Mouse (Mus musculus): ENCODE measurements at regions not wholly inside any gene's neighbourhood (a gene's known extent, or its start where the extent isn't known, plus 50 kb on each side); places are given as distances from the start of the nearest gene placed in this dataset. TPM values are rescaled to one million over a fixed set of nuclear protein-coding genes. Genes with fewer than 3 reads are reported as not detected.

DNA sequence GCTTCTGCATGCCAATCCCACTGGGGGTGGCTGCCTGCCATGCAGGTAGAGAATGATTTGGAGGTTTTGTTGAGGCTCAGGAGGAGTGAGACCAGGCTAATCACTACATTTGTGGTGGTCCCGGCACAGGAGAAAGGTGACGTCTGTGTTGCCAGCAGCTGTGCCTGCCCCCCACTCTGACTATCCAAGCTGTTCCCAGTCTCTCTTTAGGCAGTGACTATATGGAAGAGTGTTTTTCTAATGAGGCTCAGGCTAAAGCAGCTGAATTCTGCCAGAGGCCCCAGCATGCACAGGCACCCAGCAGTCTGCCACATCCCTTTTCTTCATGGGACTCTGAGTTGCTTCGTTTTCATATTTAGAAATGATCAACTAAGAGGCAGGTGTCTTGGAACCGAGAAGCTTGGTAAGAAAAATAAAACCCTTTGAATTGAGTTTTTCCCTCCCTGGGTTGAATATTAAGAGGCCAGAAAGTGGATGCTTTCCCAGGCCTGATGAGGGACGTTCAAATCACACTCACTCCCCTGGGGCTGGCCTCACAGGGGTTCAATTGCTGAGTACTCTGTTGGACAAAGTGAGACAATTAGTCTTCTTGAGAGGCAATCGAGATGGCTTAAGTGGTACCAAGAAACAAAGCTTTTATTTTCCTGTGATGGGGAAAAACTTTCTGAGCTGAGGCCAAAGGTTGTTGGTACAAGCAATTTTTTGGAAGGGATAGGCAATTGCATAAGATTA, 82.5 kb upstream of the Dab1 start:
- peak; percentile 53; the same call in 1 of the 2 replicates for ATAC-seq (replicated peaks)
- WGBS: 7% methylated on average over 6 of the region's 6 CpGs
- Histone ChIP-seq H3K27me3 (no peaks in the 10 kb centered on the region), H3K36me3 (no peaks in the 10 kb centered on the region), H3K27ac (replicated peaks) (peak overlapping the region; percentile 50), H3K9me3 (no peaks in the 10 kb centered on the region), H3K4me2 (replicated peaks) (no peak overlapping the region), H3K4me3 (no peak overlapping the region), H3K4me1 (peaks cover 13% of the 10 kb centered on the region), H3K9ac (replicated peaks) (no peak overlapping the region)

DNA sequence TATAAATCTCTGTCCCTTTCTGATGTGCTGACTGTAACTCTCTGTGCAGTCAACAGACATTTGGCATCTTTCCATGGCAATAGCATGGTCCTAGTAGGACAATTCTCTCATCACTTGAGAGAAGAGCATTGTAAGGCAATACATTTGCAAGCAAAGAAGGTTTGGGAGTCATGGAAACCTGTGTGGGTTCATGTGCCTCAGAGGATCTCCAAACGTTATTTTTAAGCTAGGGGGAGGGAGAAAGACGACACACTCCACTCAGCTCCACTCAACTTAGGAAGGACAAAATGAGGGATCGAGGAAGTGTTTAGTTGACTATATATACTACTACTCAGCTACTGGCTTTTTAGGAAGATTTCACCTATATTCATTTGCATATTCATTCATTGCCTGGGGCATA, 78.2 kb upstream of the Dab1 start:
- H3K9ac ChIP-seq (replicated peaks): no peak overlapping the region
- no peaks in the 10 kb centered on the region for H3K9me3 ChIP-seq
- H3K4me2 ChIP-seq (replicated peaks): no peak overlapping the region
- H3K27me3 ChIP-seq: no peaks in the 10 kb centered on the region
- WGBS: 79% methylated on average over 3 of the region's 3 CpGs
- ATAC-seq (replicated peaks): no peak
- peaks cover 13% of the 10 kb centered on the region for H3K4me1 ChIP-seq
- H3K4me3 ChIP-seq: no peak overlapping the region
- H3K36me3 ChIP-seq: no peaks in the 10 kb centered on the region
- no peak overlapping the region for H3K27ac ChIP-seq (replicated peaks)

DNA sequence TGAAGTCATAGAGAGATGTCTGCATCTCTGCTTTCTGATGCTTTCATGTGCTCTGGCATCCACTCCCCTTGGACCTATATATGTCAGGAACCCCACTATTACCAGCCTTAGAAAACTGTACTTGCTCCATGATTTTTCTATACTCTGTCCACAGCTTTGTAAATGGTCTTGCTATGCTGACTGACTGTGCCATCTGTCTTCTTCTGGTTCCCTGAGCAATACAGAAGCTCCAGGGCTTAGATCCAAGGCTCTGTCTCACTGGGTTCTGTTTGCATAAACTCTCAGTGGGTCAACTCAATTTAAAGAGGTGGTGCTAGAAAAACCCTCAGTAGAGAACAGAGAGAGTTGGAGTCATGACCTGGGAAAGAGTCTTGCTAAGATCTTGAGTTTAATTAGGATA, 71.9 kb upstream of the Dab1 start:
- ATAC-seq (replicated peaks): no peak
- Histone ChIP-seq H3K4me1 (no peaks in the 10 kb centered on the region), H3K9ac (replicated peaks) (no peak overlapping the region), H3K27ac (replicated peaks) (no peak overlapping the region), H3K9me3 (no peaks in the 10 kb centered on the region), H3K4me3 (no peak overlapping the region), H3K27me3 (no peaks in the 10 kb centered on the region), H3K4me2 (replicated peaks) (no peak overlapping the region), H3K36me3 (no peaks in the 10 kb centered on the region)

DNA sequence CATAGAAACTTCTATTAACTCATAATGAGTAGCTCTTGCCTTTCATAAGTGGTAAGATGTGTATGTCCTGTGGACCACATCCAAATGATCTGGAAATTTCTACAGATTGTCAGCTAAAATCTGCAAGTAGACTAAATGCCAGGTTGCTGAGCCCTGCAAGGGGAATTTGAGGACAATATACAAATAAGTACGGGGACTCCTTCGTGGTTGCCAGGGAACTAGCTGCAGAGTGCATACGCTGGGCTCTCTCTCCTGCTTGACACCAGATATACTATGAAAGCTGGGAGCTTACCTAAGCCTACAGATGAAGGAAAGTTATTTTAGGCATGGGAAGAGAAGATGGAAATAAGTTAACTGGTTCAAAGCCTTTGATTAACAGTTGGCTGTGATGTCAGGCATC, 66.7 kb upstream of the Dab1 start:
- Histone ChIP-seq H3K36me3 (no peaks in the 10 kb centered on the region), H3K9ac (replicated peaks) (no peak overlapping the region), H3K27ac (replicated peaks) (no peak overlapping the region), H3K27me3 (no peaks in the 10 kb centered on the region), H3K9me3 (no peaks in the 10 kb centered on the region), H3K4me3 (no peak overlapping the region), H3K4me2 (replicated peaks) (no peak overlapping the region), H3K4me1 (peaks cover 15% of the 10 kb centered on the region)
- 63% methylated on average over 3 of the region's 3 CpGs for WGBS
- ATAC-seq (replicated peaks): no peak

DNA sequence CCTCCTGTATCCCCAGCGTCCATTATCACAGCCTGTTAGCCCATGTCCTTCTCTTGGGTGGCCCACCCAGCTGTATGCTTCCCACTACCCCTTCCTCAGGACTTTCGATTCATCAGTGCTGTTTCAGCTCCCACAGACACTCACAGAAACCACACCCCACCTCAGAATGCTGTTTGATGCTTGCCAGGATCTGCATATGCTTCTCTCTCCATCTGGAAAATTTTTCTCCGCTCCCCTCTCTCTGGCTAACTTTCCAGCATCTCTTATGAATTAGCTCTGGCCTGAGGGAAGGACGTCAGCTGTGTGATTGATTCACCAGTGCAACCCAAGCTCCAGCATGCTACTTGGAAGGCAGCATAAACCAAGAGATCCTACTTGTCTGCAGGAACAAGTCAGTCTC, 66.0 kb upstream of the Dab1 start:
- no peak for ATAC-seq (replicated peaks)
- WGBS: 61% methylated on average over 4 of the region's 4 CpGs
- no peaks in the 10 kb centered on the region for H3K36me3 ChIP-seq

DNA sequence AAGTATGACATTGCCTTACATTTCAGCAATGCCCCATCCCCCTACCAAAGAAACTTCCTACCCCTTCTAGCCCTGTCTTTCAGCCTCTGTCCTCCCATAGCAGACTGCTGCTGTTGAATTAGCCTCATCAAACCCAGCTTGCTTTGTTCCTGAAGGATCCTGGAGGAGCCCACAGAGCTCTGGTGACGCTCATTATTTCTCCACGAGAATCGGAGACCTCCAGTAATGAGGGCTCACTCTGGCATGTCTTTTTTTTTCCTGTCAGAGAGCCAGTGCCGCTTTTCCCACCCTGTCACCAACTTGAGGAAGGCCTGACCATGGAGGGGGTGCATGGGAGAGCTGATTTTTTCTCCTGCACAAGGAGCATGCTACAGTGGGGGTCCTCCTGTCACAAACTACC, 64.6 kb upstream of the Dab1 start:
- Histone ChIP-seq H3K4me2 (replicated peaks) (no peak overlapping the region), H3K27ac (replicated peaks) (no peak overlapping the region), H3K9me3 (no peaks in the 10 kb centered on the region), H3K36me3 (no peaks in the 10 kb centered on the region), H3K4me1 (peaks cover 15% of the 10 kb centered on the region), H3K9ac (replicated peaks) (no peak overlapping the region), H3K4me3 (no peak overlapping the region), H3K27me3 (no peaks in the 10 kb centered on the region)
- WGBS: 25% methylated on average over 4 of the region's 4 CpGs
- ATAC-seq (replicated peaks): no peak

More for the DNA sequence above, 66.0 kb upstream of the Dab1 start:
- Histone ChIP-seq H3K9me3 (no peaks in the 10 kb centered on the region), H3K4me2 (replicated peaks) (no peak overlapping the region), H3K4me1 (peaks cover 15% of the 10 kb centered on the region), H3K27ac (replicated peaks) (no peak overlapping the region), H3K27me3 (no peaks in the 10 kb centered on the region), H3K9ac (replicated peaks) (no peak overlapping the region), H3K4me3 (no peak overlapping the region)

Small RNA genes in the stretch of these regions (microRNA-seq; reads per million reads assigned to microRNA genes)
- gene Gm23064: not detected
